Mouse (Mus musculus): ENCODE measurements around the gene Phf20. TPM values are rescaled to one million over a fixed set of nuclear protein-coding genes. Genes with fewer than 3 reads are reported as not detected.

Phf20 gene
- 69.2 TPM for polyA plus RNA-seq (2017; shearing (Covaris generic))

DNA sequence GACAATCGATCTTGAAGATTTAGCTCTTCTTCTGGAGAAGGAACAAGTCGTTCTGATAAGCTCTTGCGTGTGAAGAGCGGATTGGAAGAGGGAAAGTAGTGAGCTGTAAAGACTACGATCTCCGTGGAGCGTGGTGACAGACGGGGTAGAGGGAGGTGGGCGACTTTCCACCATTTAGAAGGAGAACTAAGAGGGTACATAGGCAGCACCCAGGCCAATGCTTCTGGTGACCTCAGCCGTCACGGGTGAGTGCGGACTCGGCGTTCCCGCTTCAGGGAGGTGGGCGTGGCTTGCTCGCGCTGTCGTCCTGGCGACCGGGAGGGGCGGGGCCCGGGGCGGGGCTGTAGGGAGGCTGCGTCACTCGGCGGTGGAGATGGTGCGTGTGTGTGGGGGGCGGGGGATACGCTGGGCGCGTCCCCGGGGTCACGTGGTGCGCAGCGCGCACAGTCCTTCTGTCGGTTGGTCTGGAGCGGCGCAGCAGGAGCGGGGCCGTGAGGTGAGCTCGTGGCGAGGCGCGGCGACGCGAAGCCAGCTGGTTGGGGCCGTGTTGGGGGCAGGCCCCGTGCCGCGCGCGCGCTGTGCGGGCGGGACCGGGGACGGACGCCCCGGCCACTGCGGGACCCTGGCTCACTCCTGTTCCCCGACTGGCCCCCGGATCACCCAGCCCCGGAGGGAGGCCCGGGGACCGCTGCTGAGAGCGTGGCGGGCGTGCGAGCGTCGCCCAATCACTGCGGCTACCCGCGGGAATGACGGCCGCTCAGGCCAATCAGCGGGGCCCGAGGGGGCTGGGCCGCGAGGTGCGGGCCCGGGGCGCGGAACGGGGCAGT lies at the start of gene Phf20:
Gene Phf20, plus strand, starts transcription at position 165 of the 827 bp plus-strand sequence.

DNA sequence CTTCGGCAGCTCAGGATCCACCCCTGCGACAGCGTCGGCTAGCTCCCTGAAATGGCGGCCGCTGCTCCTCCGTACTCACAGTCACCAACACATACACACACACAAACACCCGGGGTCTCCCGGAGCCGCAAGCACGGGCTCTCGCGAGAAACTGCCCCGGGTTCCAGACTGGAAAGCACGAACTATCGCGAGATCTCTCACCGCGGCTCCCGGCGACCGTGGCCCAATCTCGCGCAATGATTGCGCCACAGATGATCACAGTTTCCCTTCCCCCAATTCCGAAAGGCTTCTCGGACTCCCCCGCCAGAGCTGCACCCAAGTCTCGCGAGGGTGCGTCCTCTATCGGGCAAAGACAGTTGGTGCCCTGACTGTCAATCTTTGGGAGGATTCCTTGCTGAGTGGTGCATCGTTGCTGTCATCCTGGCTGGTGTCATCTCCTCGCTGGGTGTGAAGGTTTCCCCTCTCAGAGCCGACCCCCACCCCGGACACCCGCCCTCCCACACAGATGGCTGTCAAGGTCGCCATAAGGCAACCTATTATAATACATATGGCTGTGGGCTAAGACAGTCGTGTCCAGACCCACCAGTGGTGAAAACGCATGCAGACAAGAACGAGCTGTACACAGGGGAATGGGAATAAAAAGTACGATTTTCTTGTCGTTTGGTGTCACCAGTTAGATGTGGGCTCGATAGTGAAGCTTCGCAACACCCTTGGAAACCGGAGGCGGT lies 16.0 kb upstream of the Phf20 start, which contains the start of gene Rbm39:
Gene Rbm39, minus strand, starts transcription at position 145 of the 728 bp plus-strand sequence.

DNA sequence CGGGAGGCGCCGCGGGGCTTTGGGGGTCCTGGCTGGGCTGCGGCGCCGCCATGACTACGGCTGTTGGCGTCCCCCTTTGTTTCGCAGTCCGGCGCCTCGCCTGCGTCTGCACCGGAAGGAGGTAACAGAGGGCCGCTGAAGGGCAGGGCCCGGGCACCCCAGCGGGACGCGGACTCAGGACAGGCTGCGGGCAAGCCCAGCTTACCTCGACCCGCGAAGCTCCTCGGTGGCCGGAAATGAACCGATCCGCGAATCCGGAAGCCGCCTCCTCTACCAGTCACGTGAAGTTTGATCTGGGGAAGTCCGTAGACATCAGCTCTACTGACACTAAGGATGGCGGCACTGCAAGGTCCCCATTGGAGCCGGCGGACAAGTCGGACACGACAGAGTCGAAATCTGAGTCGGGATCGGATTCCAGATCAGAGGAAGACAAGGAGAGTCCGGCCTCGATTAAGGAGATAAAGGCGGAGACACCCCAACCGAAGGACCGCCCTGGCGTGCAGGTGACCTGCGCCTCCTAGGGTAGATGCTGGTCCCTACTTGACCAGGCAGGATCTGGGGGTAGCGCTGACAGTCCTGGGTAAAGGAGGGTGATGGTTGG lies 116.1 kb downstream of the Phf20 start, which contains the start of the genes Cnbd2 and Scand1:
Gene Cnbd2, plus strand, starts transcription at position 3 of the 601 bp plus-strand sequence.
Gene Scand1, minus strand, starts transcription at position 408 of the 601 bp plus-strand sequence.

Other genes with a start within 250 kb of the Phf20 start
- 31.9 TPM for gene Cep250, start 240.0 kb upstream of the Phf20 start, polyA plus RNA-seq (2017; shearing (Covaris generic))
- gene 6430550D23Rik, start 188.5 kb upstream of the Phf20 start, polyA plus RNA-seq (2017; shearing (Covaris generic)): 1.2 TPM
- 138 TPM for gene Ergic3, start 188.4 kb upstream of the Phf20 start, polyA plus RNA-seq (2017; shearing (Covaris generic))
- gene Fer1l4, start 143.5 kb upstream of the Phf20 start, polyA plus RNA-seq (2017; shearing (Covaris generic)): not detected
- gene Spag4, start 131.3 kb upstream of the Phf20 start, polyA plus RNA-seq (2017; shearing (Covaris generic)): 0.89 TPM
- 97.6 TPM for gene Cpne1, start 84.5 kb upstream of the Phf20 start, polyA plus RNA-seq (2017; shearing (Covaris generic))
- gene Rbm12, start 84.5 kb upstream of the Phf20 start, polyA plus RNA-seq (2017; shearing (Covaris generic)): 33.3 TPM
- gene Gm28036, start 69.4 kb upstream of the Phf20 start, polyA plus RNA-seq (2017; shearing (Covaris generic)): 17.4 TPM
- gene Romo1, start 52.4 kb upstream of the Phf20 start, polyA plus RNA-seq (2017; shearing (Covaris generic)): 164 TPM
- 54.8 TPM for gene Nfs1, start 52.3 kb upstream of the Phf20 start, polyA plus RNA-seq (2017; shearing (Covaris generic))
- gene Rbm39, start 16.2 kb upstream of the Phf20 start, polyA plus RNA-seq (2017; shearing (Covaris generic)): 1,046 TPM
- 5.8 TPM for gene Cnbd2, start 115.8 kb downstream of the Phf20 start, polyA plus RNA-seq (2017; shearing (Covaris generic))
- gene Scand1, start 116.2 kb downstream of the Phf20 start, polyA plus RNA-seq (2017; shearing (Covaris generic)): 127 TPM
- 0.62 TPM for gene Epb41l1, start 224.4 kb downstream of the Phf20 start, polyA plus RNA-seq (2017; shearing (Covaris generic))